Mouse (Mus musculus): ENCODE measurements around the gene Gm26920.
"Not testable (repeated sequence)": the region's sequence is repeated elsewhere in the genome, so short reads cannot be mapped to it uniquely, and the experiment has no call there.

Gm26920 gene

GRCm38 (mm10) chr7:30090092-30090969 is at the start of gene Gm26920, which contains the start of gene Zfp566:
TSS of gene Gm26920 (minus strand) at chr7:30090410.
TSS of gene Zfp566 (minus strand) at chr7:30090527.
- DNase-seq: peak; percentile 97 to 98

DNA sequence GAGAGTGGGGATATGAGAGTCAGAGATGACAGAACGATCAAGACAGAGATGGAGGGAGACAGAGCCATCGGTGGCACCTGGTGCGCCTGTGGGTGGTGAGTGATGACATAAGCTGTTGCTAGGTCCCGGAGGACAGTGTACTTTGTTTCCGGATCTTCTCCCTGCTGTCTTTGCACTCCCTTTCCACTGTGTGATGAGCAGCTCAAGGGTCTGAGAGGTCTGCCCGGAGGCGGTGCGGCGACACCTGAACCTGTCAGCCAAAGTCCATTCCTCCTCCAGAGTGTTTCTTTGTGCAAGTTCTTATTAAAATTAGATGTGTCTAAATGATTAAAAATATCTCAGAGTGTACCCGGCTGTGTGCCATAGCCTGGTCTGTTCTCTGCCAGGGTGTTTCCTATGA is 46.6 kb upstream of the Gm26920 start:
- peak; percentile 18 to 41 for DNase-seq

DNA sequence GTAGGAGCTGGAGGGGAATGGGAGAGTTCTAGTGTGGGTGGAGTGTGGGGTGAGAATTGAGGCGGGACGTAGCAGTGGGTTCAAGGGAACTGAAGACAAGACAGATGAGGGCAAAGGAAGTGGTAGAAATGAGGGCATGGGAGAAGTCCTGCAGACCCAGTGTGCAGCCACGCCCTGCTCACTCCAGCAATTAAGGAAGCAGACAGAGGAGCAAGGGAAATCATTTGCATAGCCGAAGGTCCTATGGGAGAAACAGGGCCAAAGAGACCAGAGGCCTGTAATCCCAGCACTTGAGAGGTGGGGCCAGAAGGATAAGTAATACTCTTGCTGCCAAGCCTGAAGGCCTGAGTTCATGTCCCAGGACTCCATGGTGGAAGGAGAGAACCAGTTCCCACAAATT is 42.2 kb upstream of the Gm26920 start:
- DNase-seq: no peak

DNA sequence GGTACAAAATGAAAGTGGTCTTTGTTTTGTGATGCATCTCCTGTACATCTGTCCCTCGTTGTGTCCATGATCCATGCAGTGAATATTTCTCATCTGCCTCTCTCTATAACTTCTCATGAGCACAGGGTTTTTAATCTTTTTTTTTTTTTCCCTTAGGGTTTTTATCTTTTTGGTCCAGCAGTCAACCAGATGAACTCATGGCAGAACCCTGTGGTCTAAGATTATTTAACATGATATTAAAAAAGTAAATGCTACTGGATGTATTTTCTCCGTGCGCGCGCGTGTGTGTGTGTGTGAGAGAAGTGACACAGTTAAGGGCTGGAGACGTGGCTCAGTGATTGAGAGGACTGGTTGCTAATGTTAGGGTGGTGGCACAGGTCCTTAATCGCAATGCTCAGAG is 39.7 kb upstream of the Gm26920 start:
- DNase-seq: no peak

- no peak for DNase-seq
Observed at GRCm38 (mm10) chr7:30122188-30122530, 31.9 kb upstream of the Gm26920 start.

GRCm38 (mm10) chr7:30121308-30122187 is 31.3 kb upstream of the Gm26920 start, which contains the start of gene Zfp382:
TSS of gene Zfp382 (plus strand) at chr7:30121942.
- peak; percentile 86 to 93 for DNase-seq

GRCm38 (mm10) chr7:30117935-30118334 is 27.7 kb upstream of the Gm26920 start:
- not testable (repeated sequence) for DNase-seq

GRCm38 (mm10) chr7:30116076-30116475 is 25.9 kb upstream of the Gm26920 start:
- no peak for DNase-seq

GRCm38 (mm10) chr7:30099297-30099696 is 9.1 kb upstream of the Gm26920 start:
- peak in 1 of 2 experiments; percentile 20 for DNase-seq

- DNase-seq: no peak
Observed at GRCm38 (mm10) chr7:30095551-30096125, 5.4 kb upstream of the Gm26920 start.

DNA sequence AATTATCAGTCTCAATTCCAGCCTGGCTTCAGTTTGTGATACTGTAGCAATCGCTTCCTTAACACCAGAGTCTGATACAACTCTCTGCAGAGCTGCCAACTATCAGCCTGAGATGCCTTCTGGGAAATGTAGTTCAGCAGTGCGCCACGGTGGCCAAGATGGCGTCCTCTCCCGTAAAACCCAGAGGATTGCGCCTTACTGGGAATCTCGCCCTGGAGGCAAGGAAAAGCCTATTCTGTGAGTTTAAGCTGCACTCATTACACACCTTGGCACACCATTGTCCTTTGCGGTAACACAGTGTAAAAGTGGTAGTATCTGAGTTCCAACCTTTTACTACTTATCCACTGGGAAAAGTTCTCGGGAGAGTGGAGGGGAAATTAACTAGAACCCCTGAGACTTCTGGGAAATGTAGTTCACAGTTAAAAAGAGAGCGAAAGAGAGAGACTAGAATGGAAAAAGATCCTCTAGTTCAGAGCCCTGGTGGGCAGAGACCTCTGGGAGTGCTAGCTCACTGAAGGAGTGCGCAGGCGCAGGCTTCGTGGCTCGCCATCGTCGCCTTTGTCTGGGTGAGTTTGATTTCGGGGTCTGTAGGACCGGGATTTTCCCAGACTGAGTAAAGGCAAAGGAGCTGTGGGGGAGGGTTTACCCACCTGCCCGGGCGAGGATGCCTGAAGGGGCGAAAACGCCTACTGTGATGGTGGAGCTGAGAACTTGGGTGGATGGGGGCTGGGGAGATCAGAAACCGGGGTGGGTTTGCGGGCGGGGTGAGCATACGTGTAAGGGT is 4.6 kb upstream of the Gm26920 start, which contains the start of gene Zfp260:
Gene Zfp260 (plus strand): TSS at position 132 of the 784 bp plus-strand sequence.
- peak; percentile 92 to 93 for DNase-seq

- DNase-seq: no peak
Observed at GRCm38 (mm10) chr7:30093918-30094415, 3.8 kb upstream of the Gm26920 start.

- DNase-seq: no peak
Observed at GRCm38 (mm10) chr7:30092666-30093065, 2.5 kb upstream of the Gm26920 start.

GRCm38 (mm10) chr7:30090970-30091585 is 868 bp upstream of the Gm26920 start:
- no peak for DNase-seq

GRCm38 (mm10) chr7:30089405-30089804 is 805 bp downstream of the Gm26920 start:
- DNase-seq: no peak

GRCm38 (mm10) chr7:30086524-30086923 is 3.7 kb downstream of the Gm26920 start:
- no peak for DNase-seq

DNA sequence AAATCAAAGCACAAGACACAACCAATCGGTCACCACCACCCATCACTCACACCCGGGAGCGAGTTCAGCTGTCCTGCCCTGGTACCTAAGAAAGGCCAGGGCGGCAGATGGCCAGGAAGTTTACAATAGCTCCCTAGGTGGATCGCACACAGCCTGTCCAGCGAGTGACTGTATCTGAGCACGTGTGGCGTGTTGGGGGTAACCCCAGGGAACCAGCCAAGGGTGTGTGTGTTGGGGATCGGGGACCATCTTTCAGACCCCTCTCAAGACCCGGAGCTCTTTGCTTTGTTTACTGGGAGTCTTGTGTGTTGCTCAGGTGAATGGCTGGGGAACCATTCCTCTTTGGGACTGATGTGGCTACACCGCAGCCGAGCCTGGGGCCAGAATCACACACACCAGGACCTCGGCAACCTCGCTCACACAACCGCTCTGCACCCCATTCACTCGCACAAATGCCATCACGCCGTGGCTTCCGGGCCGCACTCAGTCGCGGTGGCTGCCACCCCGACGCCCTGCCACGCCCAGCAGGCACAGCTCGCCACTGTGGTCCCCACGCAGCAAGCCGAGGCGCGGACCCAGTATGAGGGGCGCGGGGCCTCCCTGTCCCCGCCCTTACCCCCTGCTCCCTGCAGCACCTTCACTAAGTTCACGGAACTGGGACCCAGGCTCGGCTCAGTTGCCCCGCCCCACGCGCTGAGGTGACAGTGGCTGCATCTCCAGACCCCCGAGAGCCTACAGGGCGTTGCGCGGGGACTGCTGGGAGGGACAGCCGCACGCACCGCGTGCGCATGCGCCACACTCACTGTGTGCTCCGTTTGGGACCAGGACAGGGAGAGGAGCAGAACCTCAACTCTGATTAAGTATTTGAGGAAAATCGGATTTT is 17.8 kb downstream of the Gm26920 start, which contains the start of gene Zfp82:
Gene Zfp82 (minus strand): TSS at position 755 of the 883 bp plus-strand sequence.
- peak; percentile 74 to 85 for DNase-seq

GRCm38 (mm10) chr7:30064622-30065021 is 25.6 kb downstream of the Gm26920 start:
- DNase-seq: no peak

GRCm38 (mm10) chr7:30062478-30062877 is 27.7 kb downstream of the Gm26920 start:
- peak in 1 of 2 experiments; percentile 54 for DNase-seq

GRCm38 (mm10) chr7:30060341-30060740 is 29.9 kb downstream of the Gm26920 start:
- no peak for DNase-seq
